Mouse (Mus musculus) midbrain, embryonic 16.5 days (tissue): ENCODE measurements around the gene Fam83c. TPM values are rescaled to one million over a fixed set of nuclear protein-coding genes. Genes with fewer than 3 reads are reported as not detected.
A peak's percentile ranks its signal among the peaks of the same experiment; 100 is the strongest.

ENCODE experiments used
- ATAC-seq: fragments of 200-750 bp; cut with Nextera tagmentation; 2 replicates; pipeline ENCODE4 v1.8.0; 2017; ENCODE audit warnings: moderate TSS enrichment
- H3K27ac ChIP-seq: fragments of 300-500 bp; sonication (generic); 2 replicates; pipeline ENCODE4 v1.5.1; 2014; ENCODE audit warnings: mild to moderate bottlenecking, low read length, mixed read lengths
- H3K27me3 ChIP-seq: fragments of 300-500 bp; sonication (generic); 2 replicates; pipeline ENCODE4 v1.6.1; 2014; ENCODE audit warnings: low read depth, low read length, mixed read lengths; ENCODE audit not compliant: control insufficient read depth, insufficient read depth
- H3K36me3 ChIP-seq: fragments of 300-500 bp; sonication (generic); 2 replicates; pipeline ENCODE4 v1.6.1; 2014; ENCODE audit warnings: mild to moderate bottlenecking, low read length, moderate library complexity, mixed read lengths; ENCODE audit not compliant: control insufficient read depth, insufficient read depth
- H3K4me1 ChIP-seq: fragments of 300-500 bp; sonication (generic); 2 replicates; pipeline ENCODE4 v1.6.1; 2014; ENCODE audit warnings: mild to moderate bottlenecking, low read length, mixed read lengths; ENCODE audit not compliant: control insufficient read depth, insufficient read depth
- H3K4me2 ChIP-seq: fragments of 300-500 bp; sonication (generic); 2 replicates; pipeline ENCODE4 v1.6.1; 2014; ENCODE audit warnings: mild to moderate bottlenecking, low read length, mixed read lengths
- H3K4me3 ChIP-seq: fragments of 300-500 bp; sonication (generic); 2 replicates; pipeline ENCODE4 v1.5.1; 2014; ENCODE audit warnings: low read depth, mild to moderate bottlenecking, low read length, moderate library complexity, mixed read lengths
- H3K9ac ChIP-seq: fragments of 300-500 bp; sonication (generic); 2 replicates; pipeline ENCODE4 v1.6.1; 2014; ENCODE audit warnings: low read depth, low read length, mixed read lengths
- H3K9me3 ChIP-seq: fragments of 300-500 bp; sonication (generic); replicated peaks from 2 replicates; pipeline ENCODE4 v1.6.1; 2014; ENCODE audit warnings: mild to moderate bottlenecking, low read length, mixed read lengths; ENCODE audit not compliant: control insufficient read depth, poor library complexity, severe bottlenecking
- WGBS: fragments of 180-500 bp; shearing (Covaris S2); extraction: QIAGEN DNeasy Blood & Tissue Kit; methylation state at CpG from one replicate; pipeline ENCODE4 v1.1.7; 2014; 5-methylcytosine and 5-hydroxymethylcytosine counted together
- polyA plus RNA-seq: library from polyadenylated mRNA; unstranded; fragments of >200 nt; fragmentation: Nextera tagmentation; extraction: Ambion mirVana; gene quantifications from 2 replicates; pipeline ENCODE4 v1.2.1, GENCODE M21; 2015

Gene Fam83c
- polyA plus RNA-seq, 1 experiment from 2014 or later = 0.49 TPM

DNA sequence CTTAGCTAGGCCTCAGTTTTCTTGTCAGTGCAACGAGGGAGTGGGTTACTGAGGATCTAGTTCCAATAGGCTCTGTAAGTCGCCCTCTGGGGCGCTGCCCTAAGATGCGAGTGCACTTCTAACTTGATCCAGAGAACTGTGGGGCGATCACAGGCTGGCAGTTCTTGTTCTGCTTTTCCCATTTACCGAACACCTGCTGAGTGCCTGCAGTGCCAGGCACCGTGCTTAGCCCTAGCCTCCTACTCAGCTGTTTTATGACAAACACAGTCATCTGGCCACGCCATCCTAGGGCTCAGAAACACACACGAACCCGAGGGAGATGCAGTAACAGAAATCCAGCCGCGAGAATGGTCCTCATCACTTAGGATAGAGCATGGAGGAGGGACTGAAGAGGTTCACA is 41.8 kb downstream of the Fam83c start:
- Histone ChIP-seq H3K27me3 (no peaks in the 10 kb centered on the region), H3K9me3 (no peaks in the 10 kb centered on the region), H3K27ac (no peak overlapping the region), H3K4me3 (no peak overlapping the region), H3K4me2 (no peak overlapping the region), H3K36me3 (peaks cover 9% of the 10 kb centered on the region; the same call in 1 of the 2 replicates), H3K9ac (no peak overlapping the region), H3K4me1 (no peaks in the 10 kb centered on the region)
- ATAC-seq = no peak
- WGBS = 24% methylated on average over 12 of the region's 12 CpGs

DNA sequence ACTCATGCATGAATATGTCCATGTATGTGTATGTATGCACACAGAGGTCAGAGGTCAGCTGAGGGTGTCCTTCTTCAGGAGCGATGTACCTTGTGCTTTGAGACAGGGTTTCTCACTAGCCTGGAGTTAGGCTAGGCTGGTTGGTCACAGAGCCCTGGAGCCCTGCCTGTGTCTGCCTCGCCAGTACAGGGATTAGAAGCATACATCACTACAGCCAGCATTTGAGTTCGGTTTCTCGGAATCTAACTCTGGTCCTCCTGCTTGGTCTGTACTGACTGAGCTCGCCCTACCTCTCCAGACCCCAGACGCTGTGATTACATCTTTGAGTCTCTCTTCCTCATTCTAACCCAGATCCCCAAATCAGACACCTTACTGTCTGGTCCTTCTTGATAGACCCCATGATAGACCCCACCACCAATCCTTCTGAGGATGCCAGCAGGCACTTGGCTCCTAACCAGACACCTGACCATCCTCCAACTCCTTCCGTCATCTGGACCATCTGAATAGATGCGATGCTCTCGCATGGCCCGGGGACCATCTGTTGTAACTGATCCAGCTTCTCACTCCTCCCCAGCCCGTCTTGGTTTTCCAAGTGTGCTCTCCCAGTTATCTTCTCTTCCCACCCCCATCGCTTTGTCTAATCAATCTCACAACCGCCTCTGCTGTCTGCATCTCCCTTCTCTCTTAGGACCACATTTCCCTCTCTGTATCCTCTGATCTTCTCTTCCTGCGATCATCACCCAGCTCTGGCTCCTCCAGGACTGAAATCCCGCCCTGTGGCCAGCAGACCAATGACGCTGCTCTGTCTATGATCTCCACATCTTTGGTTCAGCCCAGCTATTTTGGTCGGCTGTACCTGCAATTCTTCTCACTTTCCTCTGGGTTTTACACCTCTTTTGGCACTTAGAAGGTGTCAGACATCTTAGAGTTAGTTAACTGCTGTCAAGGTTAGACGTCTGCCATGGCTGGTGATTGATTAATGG is 46.4 kb downstream of the Fam83c start:
- H3K4me3 ChIP-seq = no peak overlapping the region
- no peak for ATAC-seq
- H3K9me3 ChIP-seq = no peaks in the 10 kb centered on the region
- 85% methylated on average over 18 of the region's 18 CpGs for WGBS
- no peaks in the 10 kb centered on the region for H3K4me1 ChIP-seq
- H3K27me3 ChIP-seq = no peaks in the 10 kb centered on the region
- no peak overlapping the region for H3K9ac ChIP-seq
- 0 out of 2 replicates have a peak, but pooled peaks cover 3% of the 10 kb centered on the region for H3K36me3 ChIP-seq
- no peak overlapping the region for H3K4me2 ChIP-seq
- no peak overlapping the region for H3K27ac ChIP-seq

GRCm38 (mm10) chr2:155786905-155787304 is 47.7 kb downstream of the Fam83c start:
- WGBS = 79% methylated on average over 5 of the region's 5 CpGs
- no peak for ATAC-seq

DNA sequence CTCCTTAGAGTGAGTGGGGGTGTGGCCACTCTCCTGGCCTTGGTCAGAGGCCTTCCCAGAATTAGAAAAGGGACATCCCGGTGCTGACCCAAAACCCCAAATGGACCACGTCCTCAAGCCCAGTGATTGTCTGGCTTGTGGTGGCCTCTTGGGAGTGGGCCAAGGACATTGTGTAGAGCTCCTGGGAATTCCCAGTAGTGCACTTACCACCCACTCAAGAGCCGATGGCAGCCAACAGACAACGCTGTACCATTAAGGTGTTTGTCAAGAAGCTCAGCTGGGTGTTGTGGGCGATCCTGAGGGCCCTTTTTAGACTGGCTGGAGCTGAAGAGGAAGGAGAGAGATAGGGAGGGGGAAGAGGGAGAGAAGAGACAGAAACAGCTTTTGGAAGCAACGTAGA is 50.1 kb downstream of the Fam83c start:
- no peak overlapping the region for H3K27ac ChIP-seq
- no peak overlapping the region for H3K4me3 ChIP-seq
- no peak overlapping the region for H3K9ac ChIP-seq
- H3K9me3 ChIP-seq = no peaks in the 10 kb centered on the region
- H3K4me2 ChIP-seq = no peak overlapping the region
- ATAC-seq = no peak
- H3K36me3 ChIP-seq = no peaks in the 10 kb centered on the region
- WGBS = 78% methylated on average over 6 of the region's 6 CpGs
- no peaks in the 10 kb centered on the region for H3K4me1 ChIP-seq
- H3K27me3 ChIP-seq = no peaks in the 10 kb centered on the region

More at GRCm38 (mm10) chr2:155786905-155787304, 47.7 kb downstream of the Fam83c start:
- no peak overlapping the region for H3K4me3 ChIP-seq
- no peak overlapping the region for H3K9ac ChIP-seq
- no peaks in the 10 kb centered on the region for H3K36me3 ChIP-seq
- no peak overlapping the region for H3K4me2 ChIP-seq
- H3K27me3 ChIP-seq = no peaks in the 10 kb centered on the region
- H3K27ac ChIP-seq = no peak overlapping the region
- no peaks in the 10 kb centered on the region for H3K9me3 ChIP-seq
- no peaks in the 10 kb centered on the region for H3K4me1 ChIP-seq

DNA sequence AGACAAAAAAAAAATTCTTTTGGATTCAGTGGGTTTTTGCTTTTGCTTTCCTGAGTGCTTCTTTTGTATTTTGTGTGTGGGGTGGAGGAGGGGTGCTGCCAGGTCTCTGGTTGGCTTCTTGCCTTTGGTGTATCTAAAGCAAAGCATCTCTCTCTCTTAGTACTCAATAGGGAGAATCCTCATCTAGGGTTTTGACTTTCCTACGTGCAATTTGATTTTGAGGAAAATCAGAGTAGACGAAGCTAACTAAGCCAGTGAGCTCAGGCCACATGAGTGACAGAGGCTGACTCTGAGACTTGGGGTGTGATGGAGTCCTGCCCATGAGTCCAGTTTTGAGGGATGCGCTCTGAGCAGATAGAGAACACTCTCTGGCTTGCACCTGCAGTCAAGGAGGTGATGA is 55.1 kb downstream of the Fam83c start:
- Histone ChIP-seq H3K9me3 (no peaks in the 10 kb centered on the region), H3K9ac (no peak overlapping the region), H3K4me2 (no peak overlapping the region), H3K27me3 (no peaks in the 10 kb centered on the region), H3K27ac (no peak overlapping the region), H3K36me3 (no peaks in the 10 kb centered on the region), H3K4me3 (no peak overlapping the region), H3K4me1 (peaks cover 30% of the 10 kb centered on the region)
- no peak for ATAC-seq
- WGBS = 81% methylated on average over 3 of the region's 3 CpGs

GRCm38 (mm10) chr2:155779066-155779465 is 55.6 kb downstream of the Fam83c start:
- Histone ChIP-seq H3K9me3 (no peaks in the 10 kb centered on the region), H3K9ac (no peak overlapping the region), H3K27me3 (0 out of 2 replicates have a peak, but pooled peaks cover under 1% of the 10 kb centered on the region), H3K4me1 (peaks cover 32% of the 10 kb centered on the region), H3K27ac (no peak overlapping the region), H3K4me3 (no peak overlapping the region), H3K4me2 (no peak overlapping the region), H3K36me3 (no peaks in the 10 kb centered on the region)
- WGBS = 46% methylated on average over 7 of the region's 7 CpGs
- ATAC-seq = no peak

DNA sequence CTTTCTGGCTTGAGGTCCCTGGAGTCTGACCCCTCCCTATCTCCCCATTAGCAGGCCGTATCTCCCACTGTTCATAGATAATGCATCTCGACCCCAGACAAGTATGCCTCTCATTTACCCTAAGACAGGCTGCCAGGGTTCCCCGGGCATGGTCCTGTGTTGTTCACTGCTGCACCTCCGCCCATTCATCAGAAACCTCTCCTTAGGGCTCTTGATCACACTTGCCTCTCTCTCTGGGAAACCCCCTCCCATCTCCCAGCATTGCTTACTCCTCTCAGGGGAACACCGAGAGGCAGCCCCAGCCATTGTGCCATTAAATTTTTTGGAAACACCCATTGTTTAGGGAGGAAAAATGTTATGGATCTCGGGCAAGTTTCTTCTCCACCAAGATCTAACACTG is 56.6 kb downstream of the Fam83c start:
- no peak overlapping the region for H3K4me3 ChIP-seq
- 39% methylated on average over 6 of the region's 6 CpGs for WGBS
- peaks cover 32% of the 10 kb centered on the region for H3K4me1 ChIP-seq
- peaks cover 9% of the 10 kb centered on the region for H3K27me3 ChIP-seq
- H3K4me2 ChIP-seq = no peak overlapping the region; the same call in 1 of the 2 replicates
- H3K27ac ChIP-seq = no peak overlapping the region
- no peak for ATAC-seq
- no peak overlapping the region for H3K9ac ChIP-seq
- no peaks in the 10 kb centered on the region for H3K9me3 ChIP-seq
- H3K36me3 ChIP-seq = no peaks in the 10 kb centered on the region

DNA sequence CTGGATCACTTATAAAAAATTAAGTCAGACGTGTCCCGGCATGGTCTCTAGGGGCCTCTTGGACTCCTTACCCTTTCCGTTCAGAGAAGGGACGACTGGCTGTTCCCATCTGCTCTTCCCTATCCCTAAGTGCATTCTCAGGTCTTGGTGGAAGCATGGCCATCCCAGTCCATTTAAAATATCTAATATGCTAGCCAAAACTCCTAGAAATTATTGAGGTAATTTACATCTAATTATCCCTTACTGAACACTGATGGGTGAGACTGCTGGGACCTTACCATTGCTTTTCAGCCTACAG is 57.0 kb downstream of the Fam83c start:
- WGBS = 47% methylated on average over 4 of the region's 4 CpGs
- H3K36me3 ChIP-seq = no peaks in the 10 kb centered on the region
- no peak overlapping the region for H3K27ac ChIP-seq
- H3K9me3 ChIP-seq = no peaks in the 10 kb centered on the region
- H3K4me3 ChIP-seq = no peak overlapping the region
- no peak for ATAC-seq
- H3K4me2 ChIP-seq = peak overlapping the region; percentile 76; the same call in 1 of the 2 replicates
- H3K27me3 ChIP-seq = peaks cover 9% of the 10 kb centered on the region
- H3K9ac ChIP-seq = no peak overlapping the region
- H3K4me1 ChIP-seq = peaks cover 32% of the 10 kb centered on the region
